Mouse (Mus musculus) lung, postnatal 0 days (tissue): Measurements from ENCODE around the gene Atp6v0a4. TPM values are rescaled to one million over a fixed set of nuclear protein-coding genes. Genes with fewer than 3 reads are reported as not detected.

Experiments used
- ATAC-seq: fragments of 200-750 bp; cut with Nextera tagmentation; 2 replicates; pipeline ENCODE4 v1.8.0; 2017; ENCODE audit warnings: moderate library complexity
- DNase-seq: peaks from one replicate; pipeline ENCODE4 v3.0.0-alpha.2; 2016; ENCODE audit warnings: low spot score
- H3K27ac ChIP-seq: fragments of 300-500 bp; sonication (generic); 2 replicates; pipeline ENCODE4 v1.5.1; 2014; ENCODE audit warnings: antibody characterized with exemption, mild to moderate bottlenecking, low read length, mixed read lengths
- H3K27me3 ChIP-seq: fragments of 300-500 bp; sonication (generic); replicated peaks from 2 replicates; pipeline ENCODE4 v1.6.1; 2014; ENCODE audit warnings: low read length, mixed read lengths; ENCODE audit not compliant: insufficient read depth
- H3K36me3 ChIP-seq: fragments of 300-500 bp; sonication (generic); 2 replicates; pipeline ENCODE4 v1.6.1; 2014; ENCODE audit warnings: low read length, mixed read lengths; ENCODE audit not compliant: insufficient read depth
- H3K4me1 ChIP-seq: fragments of 300-500 bp; sonication (generic); 2 replicates; pipeline ENCODE4 v1.6.1; 2014; ENCODE audit warnings: antibody characterized with exemption, low read depth, low read length, mixed read lengths; ENCODE audit not compliant: insufficient read depth
- H3K4me2 ChIP-seq: fragments of 300-500 bp; sonication (generic); replicated peaks from 2 replicates; pipeline ENCODE4 v1.6.1; 2014; ENCODE audit warnings: low read depth, mild to moderate bottlenecking, low read length, moderate library complexity, mixed read lengths
- H3K4me3 ChIP-seq: fragments of 300-500 bp; sonication (generic); 2 replicates; pipeline ENCODE4 v1.5.1; 2014; ENCODE audit warnings: low read depth, low read length
- H3K9ac ChIP-seq: fragments of 300-500 bp; sonication (generic); replicated peaks from 2 replicates; pipeline ENCODE4 v1.6.1; 2014; ENCODE audit warnings: low read depth, mild to moderate bottlenecking
- H3K9me3 ChIP-seq: fragments of 300-500 bp; sonication (generic); 2 replicates; pipeline ENCODE4 v1.6.1; 2016; ENCODE audit warnings: low read length, mixed read lengths
- CTCF ChIP-seq: IDR thresholded peaks from 2 replicates; pipeline ENCODE4 v1.5.1; 2016; ENCODE audit warnings: antibody characterized with exemption, mild to moderate bottlenecking
- EP300 ChIP-seq: IDR thresholded peaks from 2 replicates; pipeline ENCODE4 v1.6.1; 2016; ENCODE audit warnings: antibody characterized with exemption, mild to moderate bottlenecking, control low read depth
- WGBS: fragments of 180-500 bp; shearing (Covaris S2); extraction: QIAGEN DNeasy Blood & Tissue Kit; methylation state at CpG from one replicate; pipeline ENCODE4 v1.1.7; 2014; 5-methylcytosine and 5-hydroxymethylcytosine counted together
- polyA plus RNA-seq: library from polyadenylated mRNA; unstranded; fragments of >200 nt; fragmentation: Nextera tagmentation; extraction: Ambion mirVana; gene quantifications from 2 replicates; pipeline ENCODE4 v1.2.1, GENCODE M21; 2015

Gene Atp6v0a4
- 16.0 and 20.0 TPM in 2 replicates for polyA plus RNA-seq

- no peaks in the 10 kb centered on the region for H3K9me3 ChIP-seq
- no peak within 1 kb of the TSS for H3K9ac ChIP-seq
- ATAC-seq (peak; percentile 57), DNase-seq (peak; percentile 82)
- WGBS = 67% methylated on average over 7 of the region's 7 CpGs
- no peaks in the 10 kb centered on the region for H3K4me1 ChIP-seq
- H3K27ac ChIP-seq = peak within 1 kb of the TSS; percentile 87
- H3K27me3 ChIP-seq = no peaks in the 10 kb centered on the region
- no peak within 1 kb of the TSS for H3K4me2 ChIP-seq
- H3K4me3 ChIP-seq = no peak within 1 kb of the TSS
- no peak for TF ChIP-seq CTCF
- peak; percentile 98 for TF ChIP-seq EP300
- H3K36me3 ChIP-seq = no peaks in the 10 kb centered on the region
Measured at GRCm38 (mm10) chr6:38124207-38124835, at the start of gene Atp6v0a4. Gene Atp6v0a4 (minus strand): TSS chr6:38124586.

- no peak overlapping the region for H3K4me2 ChIP-seq
- no peak overlapping the region for H3K9ac ChIP-seq
- WGBS = 69% methylated on average over 6 of the region's 6 CpGs
- H3K4me3 ChIP-seq = no peak overlapping the region
- peaks cover 6% of the 10 kb centered on the region; the same call in 1 of the 2 replicates for H3K36me3 ChIP-seq
- H3K27me3 ChIP-seq = no peaks in the 10 kb centered on the region
- no peak for TF ChIP-seq EP300
- no peaks in the 10 kb centered on the region for H3K4me1 ChIP-seq
- ATAC-seq (no peak), DNase-seq (no peak)
- no peak overlapping the region for H3K27ac ChIP-seq
- no peaks in the 10 kb centered on the region for H3K9me3 ChIP-seq
Measured at GRCm38 (mm10) chr6:38165385-38165784, 41.0 kb upstream of the Atp6v0a4 start.

- H3K9me3 ChIP-seq = no peaks in the 10 kb centered on the region
- no peaks in the 10 kb centered on the region for H3K4me1 ChIP-seq
- no peak for TF ChIP-seq EP300
- TF ChIP-seq CTCF = no peak
- DNase-seq = no peak
- no peak overlapping the region for H3K9ac ChIP-seq
- no peak for ATAC-seq
- H3K4me3 ChIP-seq = no peak overlapping the region
- peaks cover 6% of the 10 kb centered on the region; the same call in 1 of the 2 replicates for H3K36me3 ChIP-seq
- H3K27me3 ChIP-seq = no peaks in the 10 kb centered on the region
- 90% methylated on average over 6 of the region's 6 CpGs for WGBS
- H3K4me2 ChIP-seq = no peak overlapping the region
- no peak overlapping the region for H3K27ac ChIP-seq
Measured at GRCm38 (mm10) chr6:38164705-38165104, 40.3 kb upstream of the Atp6v0a4 start.

DNA sequence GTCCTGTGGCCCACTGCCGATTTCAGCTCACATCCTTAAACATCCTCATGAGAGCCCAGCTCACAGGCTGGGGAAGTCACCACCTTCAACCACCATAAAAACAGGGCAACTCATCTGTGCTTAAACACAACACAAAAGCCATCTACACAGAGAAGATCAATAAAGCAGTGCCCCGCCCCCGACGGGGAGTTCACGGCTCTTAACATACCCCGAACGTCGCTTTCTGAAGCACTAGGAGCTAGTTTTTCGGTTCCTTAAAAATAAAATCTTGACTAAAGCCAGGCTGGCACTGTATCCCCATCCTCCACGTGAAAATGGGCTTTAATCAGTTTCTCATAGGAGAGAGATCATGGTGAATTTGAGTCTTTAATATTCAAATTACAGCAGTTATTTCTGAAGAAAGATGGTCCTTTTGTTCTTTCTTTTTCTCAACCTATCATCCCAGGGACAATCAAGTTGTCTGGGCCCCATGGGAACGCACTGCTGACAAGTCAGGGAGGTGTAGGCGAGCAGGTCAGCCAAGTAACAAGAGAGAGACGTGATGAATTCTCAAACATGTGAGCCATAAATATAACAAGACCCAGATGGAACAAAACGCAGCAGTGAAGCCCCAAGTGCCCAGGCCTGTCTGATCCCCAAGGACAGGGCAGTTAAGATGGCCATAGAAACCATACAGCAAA is 38.6 kb upstream of the Atp6v0a4 start:
- no peaks in the 10 kb centered on the region for H3K27me3 ChIP-seq
- WGBS = 81% methylated on average over 14 of the region's 14 CpGs
- H3K9me3 ChIP-seq = no peaks in the 10 kb centered on the region
- H3K4me2 ChIP-seq = no peak overlapping the region
- ATAC-seq (no peak), DNase-seq (no peak)
- H3K9ac ChIP-seq = no peak overlapping the region
- H3K27ac ChIP-seq = no peak overlapping the region
- H3K4me3 ChIP-seq = no peak overlapping the region
- no peaks in the 10 kb centered on the region for H3K4me1 ChIP-seq
- peaks cover 6% of the 10 kb centered on the region; the same call in 1 of the 2 replicates for H3K36me3 ChIP-seq
- TF ChIP-seq CTCF (no peak), EP300 (no peak)

GRCm38 (mm10) chr6:38160556-38160955 is 36.2 kb upstream of the Atp6v0a4 start:
- H3K36me3 ChIP-seq = peaks cover 6% of the 10 kb centered on the region; the same call in 1 of the 2 replicates
- no peak overlapping the region for H3K4me3 ChIP-seq
- H3K4me2 ChIP-seq = no peak overlapping the region
- DNase-seq = no peak
- no peak overlapping the region for H3K9ac ChIP-seq
- no peaks in the 10 kb centered on the region for H3K4me1 ChIP-seq
- H3K9me3 ChIP-seq = no peaks in the 10 kb centered on the region
- no peak overlapping the region for H3K27ac ChIP-seq
- ATAC-seq = no peak
- TF ChIP-seq EP300 = no peak
- no peak for TF ChIP-seq CTCF
- no peaks in the 10 kb centered on the region for H3K27me3 ChIP-seq
- 45% methylated on average over 2 of the region's 2 CpGs for WGBS

- WGBS = 3% methylated on average over 3 of the region's 3 CpGs
- no peak for TF ChIP-seq EP300
- TF ChIP-seq CTCF = peak; percentile 96
- Histone ChIP-seq H3K9me3 (no peaks in the 10 kb centered on the region), H3K36me3 (peaks cover 3% of the 10 kb centered on the region; the same call in 1 of the 2 replicates), H3K27ac (no peak overlapping the region), H3K4me1 (no peaks in the 10 kb centered on the region), H3K4me3 (no peak overlapping the region), H3K4me2 (no peak overlapping the region), H3K27me3 (no peaks in the 10 kb centered on the region), H3K9ac (no peak overlapping the region)
- DNase-seq (peak; percentile 92), ATAC-seq (peak; percentile 65)
Measured at GRCm38 (mm10) chr6:38160102-38160501, 35.7 kb upstream of the Atp6v0a4 start.
